Mouse (Mus musculus) embryonic facial prominence, embryonic 11.5 days (tissue): ENCODE measurements around the gene Dcaf15. TPM values are rescaled to one million over a fixed set of nuclear protein-coding genes. Genes with fewer than 3 reads are reported as not detected.

ENCODE experiments used
- ATAC-seq: fragments of 200-750 bp; cut with Nextera tagmentation; replicated peaks from 2 replicates; pipeline ENCODE4 v1.8.0; 2017; ENCODE audit warnings: low read depth; ENCODE audit not compliant: insufficient number of reproducible peaks, low FRiP score, low TSS enrichment
- DNase-seq: peaks from one replicate; pipeline ENCODE4 v3.0.0-alpha.2; 2015; ENCODE audit warnings: low spot score
- H3K27ac ChIP-seq: fragments of 300-500 bp; sonication (generic); replicated peaks from 2 replicates; pipeline ENCODE4 v1.5.1; 2014; ENCODE audit warnings: mild to moderate bottlenecking, low read depth, low read length, control low read depth
- H3K27me3 ChIP-seq: fragments of 300-500 bp; sonication (generic); 2 replicates; pipeline ENCODE4 v1.6.1; 2014; ENCODE audit warnings: mild to moderate bottlenecking, low read length, moderate library complexity, mixed read lengths; ENCODE audit not compliant: control insufficient read depth, insufficient read depth
- H3K36me3 ChIP-seq: fragments of 300-500 bp; sonication (generic); replicated peaks from 2 replicates; pipeline ENCODE4 v1.6.1; 2014; ENCODE audit warnings: low read depth, mild to moderate bottlenecking, low read length, moderate library complexity, mixed read lengths; ENCODE audit not compliant: control insufficient read depth, insufficient read depth
- H3K4me1 ChIP-seq: fragments of 300-500 bp; sonication (generic); 2 replicates; pipeline ENCODE4 v1.6.1; 2014; ENCODE audit warnings: low read length, mixed read lengths; ENCODE audit not compliant: control insufficient read depth, insufficient read depth
- H3K4me2 ChIP-seq: fragments of 300-500 bp; sonication (generic); 2 replicates; pipeline ENCODE4 v1.6.1; 2014; ENCODE audit warnings: low read depth, mild to moderate bottlenecking, control low read depth, low read length, moderate library complexity
- H3K4me3 ChIP-seq: fragments of 300-500 bp; sonication (generic); 2 replicates; pipeline ENCODE4 v1.5.1; 2014; ENCODE audit warnings: low read depth, low read length, control low read depth
- H3K9ac ChIP-seq: fragments of 300-500 bp; sonication (generic); replicated peaks from 2 replicates; pipeline ENCODE4 v1.6.1; 2014; ENCODE audit warnings: mild to moderate bottlenecking, control low read depth, low read length
- H3K9me3 ChIP-seq: fragments of 300-500 bp; sonication (generic); replicated peaks from 2 replicates; pipeline ENCODE4 v1.6.1; 2016; ENCODE audit warnings: mild to moderate bottlenecking, low read length, inconsistent platforms, mixed read lengths; ENCODE audit not compliant: control insufficient read depth
- WGBS: fragments of 180-500 bp; shearing (Covaris S2); extraction: QIAGEN DNeasy Blood & Tissue Kit; methylation state at CpG from one replicate; pipeline ENCODE4 v1.1.7; 2014; 5-methylcytosine and 5-hydroxymethylcytosine counted together
- polyA plus RNA-seq: library from polyadenylated mRNA; unstranded; fragments of >200 nt; fragmentation: Nextera tagmentation; extraction: Ambion mirVana; gene quantifications from 2 replicates; pipeline ENCODE4 v1.2.1, GENCODE M21; 2014

Gene Dcaf15
- 9.8 and 11.3 TPM in 2 replicates for polyA plus RNA-seq

DNA sequence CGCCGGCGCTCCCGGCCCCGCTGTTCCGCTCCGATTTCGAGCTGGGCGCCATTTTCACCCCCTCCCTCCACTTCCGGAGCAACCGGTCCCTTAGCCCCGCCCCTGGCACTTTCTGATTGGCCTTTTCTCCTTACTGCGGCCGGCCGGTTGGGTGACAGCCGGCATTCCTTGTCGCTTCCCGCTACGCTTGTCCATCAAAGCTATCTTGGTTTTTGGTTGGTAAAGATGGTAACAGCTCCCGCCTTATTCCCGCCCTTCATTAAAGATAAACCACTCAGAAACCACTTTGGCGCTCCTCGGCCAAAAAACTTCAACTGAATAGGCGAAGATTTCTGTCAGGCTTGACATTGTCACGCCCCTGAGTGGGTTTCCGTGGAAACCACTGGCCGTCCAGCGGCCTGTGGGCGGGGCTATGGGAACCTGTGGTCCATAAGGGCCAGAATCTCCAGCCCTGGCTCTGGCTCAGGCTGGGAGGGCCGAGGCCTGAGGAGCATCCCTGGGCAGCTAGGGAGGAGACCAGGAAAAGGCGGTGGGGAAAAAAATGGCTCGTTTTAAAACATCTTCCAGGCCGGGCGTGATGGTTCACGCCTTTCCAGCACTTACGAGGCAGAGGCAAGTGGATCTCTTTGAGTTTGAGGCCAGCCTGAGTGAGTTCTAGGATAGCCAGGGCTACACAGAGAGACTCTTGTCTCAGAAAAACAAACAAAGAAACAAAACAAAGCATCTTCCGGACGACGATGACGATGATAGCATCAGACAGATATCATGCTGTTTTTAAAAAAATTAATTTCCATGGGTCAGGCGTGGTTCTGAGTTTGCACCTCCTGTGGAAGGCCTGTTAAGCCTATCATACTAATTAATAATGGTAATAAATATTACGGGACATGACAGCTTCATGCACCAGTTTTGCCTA is at the start of gene Dcaf15:
TSS of gene Dcaf15 (minus strand) at position 72 of the 913 bp plus-strand sequence.
- Histone ChIP-seq H3K4me1 (peaks cover 4% of the 10 kb centered on the region; the same call in 1 of the 2 replicates), H3K27me3 (no peaks in the 10 kb centered on the region), H3K4me2 (peak within 1 kb of the TSS; percentile 66), H3K9me3 (no peaks in the 10 kb centered on the region), H3K9ac (peak within 1 kb of the TSS; percentile 90), H3K36me3 (no peaks in the 10 kb centered on the region), H3K27ac (peak within 1 kb of the TSS; percentile 89), H3K4me3 (peak within 1 kb of the TSS; percentile 69)
- WGBS: 8% methylated on average over 42 of the region's 42 CpGs
- ATAC-seq (peak; percentile 92), DNase-seq (peak; percentile 99)

- H3K4me1 ChIP-seq: 0 out of 2 replicates have a peak, but pooled peaks cover 3% of the 10 kb centered on the region
- H3K4me3 ChIP-seq: no peak overlapping the region
- H3K9me3 ChIP-seq: no peaks in the 10 kb centered on the region
- no peaks in the 10 kb centered on the region for H3K36me3 ChIP-seq
- no peak overlapping the region for H3K4me2 ChIP-seq
- H3K27me3 ChIP-seq: no peaks in the 10 kb centered on the region
- ATAC-seq (no peak), DNase-seq (no peak)
- 70% methylated on average over 3 of the region's 3 CpGs for WGBS
- H3K27ac ChIP-seq: no peak overlapping the region
- no peak overlapping the region for H3K9ac ChIP-seq
Observed at GRCm38 (mm10) chr8:84149181-84149580, 44.6 kb upstream of the Dcaf15 start.

GRCm38 (mm10) chr8:84148531-84148850 is 43.9 kb upstream of the Dcaf15 start:
- no peak for DNase-seq
- Histone ChIP-seq H3K27ac (no peak overlapping the region), H3K27me3 (no peaks in the 10 kb centered on the region), H3K9ac (no peak overlapping the region), H3K4me1 (0 out of 2 replicates have a peak, but pooled peaks cover 3% of the 10 kb centered on the region), H3K4me2 (peak overlapping the region; percentile 4; the same call in 1 of the 2 replicates), H3K9me3 (no peaks in the 10 kb centered on the region), H3K36me3 (no peaks in the 10 kb centered on the region; the same call in 1 of the 2 replicates), H3K4me3 (no peak overlapping the region)
- no peak for ATAC-seq
- 93% methylated on average over 5 of the region's 5 CpGs for WGBS

GRCm38 (mm10) chr8:84147769-84148530 is 43.4 kb upstream of the Dcaf15 start, which contains the start of the genes Cc2d1a and 4930432K21Rik:
TSS of gene Cc2d1a (minus strand) at chr8:84147936.
TSS of gene 4930432K21Rik (plus strand) at chr8:84148025.
- WGBS: 17% methylated on average over 48 of the region's 49 CpGs
- DNase-seq (peak; percentile 97), ATAC-seq (peak; percentile 89)
- Histone ChIP-seq H3K27ac (no peak within 1 kb of the TSS), H3K4me1 (0 out of 2 replicates have a peak, but pooled peaks cover 3% of the 10 kb centered on the region), H3K9me3 (no peaks in the 10 kb centered on the region), H3K9ac (peak within 1 kb of the TSS; percentile 88), H3K4me3 (peak within 1 kb of the TSS; percentile 72), H3K36me3 (peaks cover 4% of the 10 kb centered on the region), H3K27me3 (no peaks in the 10 kb centered on the region), H3K4me2 (peak within 1 kb of the TSS; percentile 85)

GRCm38 (mm10) chr8:84147324-84147766 is 42.8 kb upstream of the Dcaf15 start:
- 10% methylated on average over 14 of the region's 14 CpGs for WGBS
- H3K4me2 ChIP-seq: peak overlapping the region; percentile 85
- H3K4me3 ChIP-seq: peak overlapping the region; percentile 72
- no peaks in the 10 kb centered on the region for H3K27me3 ChIP-seq
- no peaks in the 10 kb centered on the region for H3K9me3 ChIP-seq
- ATAC-seq (peak; percentile 4), DNase-seq (peak; percentile 30)
- H3K27ac ChIP-seq: no peak overlapping the region
- 0 out of 2 replicates have a peak, but pooled peaks cover 3% of the 10 kb centered on the region for H3K4me1 ChIP-seq
- peak overlapping the region; percentile 88 for H3K9ac ChIP-seq
- H3K36me3 ChIP-seq: peaks cover 4% of the 10 kb centered on the region

GRCm38 (mm10) chr8:84144636-84145245 is 40.2 kb upstream of the Dcaf15 start:
- Histone ChIP-seq H3K36me3 (peaks cover 4% of the 10 kb centered on the region), H3K27ac (no peak overlapping the region), H3K9me3 (no peaks in the 10 kb centered on the region), H3K4me1 (0 out of 2 replicates have a peak, but pooled peaks cover 3% of the 10 kb centered on the region), H3K4me2 (no peak overlapping the region), H3K4me3 (no peak overlapping the region), H3K27me3 (no peaks in the 10 kb centered on the region), H3K9ac (no peak overlapping the region)
- 94% methylated on average over 8 of the region's 8 CpGs for WGBS
- no peak for ATAC-seq
- no peak for DNase-seq

DNA sequence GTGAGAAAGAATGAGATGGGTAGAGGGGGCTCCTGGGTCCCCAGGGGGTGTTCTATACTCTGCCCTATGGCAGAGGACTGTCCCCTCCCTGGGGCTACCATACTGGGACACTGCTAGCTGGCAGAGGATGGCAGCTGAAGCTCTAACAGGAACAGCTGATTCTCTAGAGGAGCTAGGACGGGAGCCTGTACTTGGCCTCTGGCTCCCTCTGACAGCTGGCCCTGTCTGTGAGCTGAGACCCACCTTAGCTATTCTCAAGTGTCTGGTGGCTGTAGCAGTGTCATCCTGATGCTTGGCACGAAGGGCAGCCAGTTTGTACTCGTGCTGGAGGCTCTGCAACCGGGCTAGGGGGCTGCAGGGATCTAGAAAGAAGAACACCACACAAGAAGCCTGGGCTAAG is 36.3 kb upstream of the Dcaf15 start:
- ATAC-seq (no peak), DNase-seq (no peak)
- Histone ChIP-seq H3K9me3 (no peaks in the 10 kb centered on the region), H3K4me2 (no peak overlapping the region), H3K27ac (no peak overlapping the region), H3K27me3 (no peaks in the 10 kb centered on the region), H3K9ac (no peak overlapping the region), H3K36me3 (peaks cover 11% of the 10 kb centered on the region), H3K4me1 (no peaks in the 10 kb centered on the region), H3K4me3 (no peak overlapping the region)
- WGBS: 81% methylated on average over 4 of the region's 4 CpGs
